Mouse (Mus musculus) layer of hippocampus, adult 11-12 months (tissue): ENCODE data around the gene Atp2b2.

Source experiments
- DNase-seq: peaks from one replicate; pipeline ENCODE4 v3.0.0; 2022; ENCODE audit warnings: low spot score

Gene Atp2b2

GRCm38 (mm10) chr6:114012834-114013233, 29.6 kb downstream of the Atp2b2 start:
- no peak for DNase-seq

DNA sequence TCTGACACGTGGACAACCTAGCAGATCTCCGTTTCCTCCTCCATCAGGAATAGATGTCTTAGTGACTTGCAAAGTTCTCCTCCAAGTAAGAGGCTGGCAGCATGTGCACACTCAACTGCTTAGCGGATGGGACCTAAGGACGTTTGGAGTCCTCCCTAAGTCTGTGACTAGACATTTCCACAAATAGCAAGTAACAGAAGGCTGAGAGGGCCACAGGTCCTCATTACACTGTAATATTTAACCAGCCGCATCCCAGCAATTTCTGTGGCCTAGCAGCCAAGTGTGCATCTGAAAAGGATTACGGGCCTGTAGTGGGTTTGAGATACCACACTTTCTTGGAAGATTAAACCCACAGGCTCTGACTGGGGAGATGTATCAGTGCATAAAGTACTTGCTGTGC, 30.4 kb downstream of the Atp2b2 start:
- DNase-seq = no peak

- no peak for DNase-seq
Observed at GRCm38 (mm10) chr6:114003796-114004195, 38.6 kb downstream of the Atp2b2 start.

DNA sequence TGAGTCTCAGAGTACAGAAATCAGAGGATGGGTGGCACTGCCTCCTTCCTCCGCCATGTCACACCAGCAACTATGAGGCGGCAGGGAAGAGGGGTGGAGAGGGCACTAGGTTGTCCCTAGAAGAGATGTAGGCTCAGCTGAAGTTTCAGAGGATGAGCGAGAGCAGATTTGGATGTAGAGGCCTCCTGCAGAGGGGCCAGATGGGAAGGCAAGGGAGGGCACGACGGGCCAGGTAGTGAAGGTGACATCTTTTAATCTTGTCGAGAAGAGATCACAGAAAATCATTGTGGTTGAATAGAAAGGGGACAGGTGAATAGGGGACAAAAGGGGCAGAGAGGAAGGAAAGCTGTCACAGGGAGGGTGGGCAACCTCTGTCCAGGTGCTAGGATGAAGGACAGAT, 41.5 kb downstream of the Atp2b2 start:
- no peak for DNase-seq

GRCm38 (mm10) chr6:114000304-114000703, 42.1 kb downstream of the Atp2b2 start:
- no peak for DNase-seq

DNA sequence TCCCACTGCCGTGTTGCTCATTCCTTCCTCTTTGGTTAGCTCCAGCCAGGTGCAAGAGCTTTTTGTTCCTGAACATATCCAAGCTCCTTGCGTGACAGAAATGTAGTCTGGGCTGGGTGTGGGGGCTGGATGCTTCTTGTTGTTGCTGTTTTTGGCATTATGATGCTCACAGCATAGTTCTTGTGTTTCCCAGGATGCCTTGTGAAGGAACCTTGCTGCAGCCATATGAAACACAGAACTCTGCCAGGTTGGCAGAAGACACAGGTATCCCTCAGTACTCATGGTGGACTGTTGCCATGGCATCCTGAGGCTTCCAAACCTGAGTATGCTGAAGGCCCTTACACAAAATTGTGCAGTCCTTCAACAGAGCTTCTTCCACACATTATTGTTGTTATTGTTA, 44.0 kb downstream of the Atp2b2 start:
- DNase-seq = no peak

DNA sequence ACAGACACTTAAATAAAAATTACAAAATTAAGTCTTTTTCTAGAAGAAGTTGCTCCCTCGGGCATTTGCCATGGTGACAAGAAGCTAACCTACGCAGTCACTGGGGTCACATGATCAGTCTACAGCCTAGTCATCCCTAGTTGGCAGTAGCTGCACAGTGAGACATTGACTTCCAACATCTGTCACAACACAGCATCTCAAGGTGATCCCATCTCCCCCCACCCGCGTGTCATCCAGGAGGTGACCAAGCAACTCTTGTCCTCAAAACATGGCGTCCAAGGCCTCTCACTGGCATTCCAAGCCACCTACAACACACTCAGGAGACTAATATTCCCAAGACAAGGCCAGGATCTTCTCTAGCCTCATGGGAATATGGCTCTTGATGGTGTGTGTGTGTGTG, 48.2 kb downstream of the Atp2b2 start:
- no peak for DNase-seq

- DNase-seq = no peak
Observed at GRCm38 (mm10) chr6:113992101-113992500, 50.3 kb downstream of the Atp2b2 start.

GRCm38 (mm10) chr6:113991482-113991881, 50.9 kb downstream of the Atp2b2 start:
- peak; percentile 84 for DNase-seq

DNA sequence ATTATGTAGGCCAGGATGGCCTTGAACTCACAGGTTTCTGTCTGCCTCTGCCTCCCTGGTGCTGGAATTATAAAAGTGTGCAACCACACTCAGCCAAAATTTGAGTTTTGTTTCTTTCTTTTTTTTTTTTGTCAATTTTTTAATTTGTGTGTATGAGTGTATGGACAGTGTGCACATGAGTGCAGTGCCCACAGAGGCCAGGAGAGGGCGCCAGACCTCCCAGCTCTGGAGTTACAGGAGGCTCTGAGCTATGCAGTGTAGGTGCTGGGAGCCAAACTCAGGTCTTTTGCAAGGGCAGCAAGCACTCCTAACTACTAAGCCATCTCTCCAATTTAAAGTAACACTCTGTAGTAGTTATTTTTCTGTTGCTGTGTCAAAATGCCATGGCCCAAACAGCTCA, 52.4 kb downstream of the Atp2b2 start:
- DNase-seq = no peak

- DNase-seq = no peak
Observed at GRCm38 (mm10) chr6:113988521-113988920, 53.9 kb downstream of the Atp2b2 start.

DNA sequence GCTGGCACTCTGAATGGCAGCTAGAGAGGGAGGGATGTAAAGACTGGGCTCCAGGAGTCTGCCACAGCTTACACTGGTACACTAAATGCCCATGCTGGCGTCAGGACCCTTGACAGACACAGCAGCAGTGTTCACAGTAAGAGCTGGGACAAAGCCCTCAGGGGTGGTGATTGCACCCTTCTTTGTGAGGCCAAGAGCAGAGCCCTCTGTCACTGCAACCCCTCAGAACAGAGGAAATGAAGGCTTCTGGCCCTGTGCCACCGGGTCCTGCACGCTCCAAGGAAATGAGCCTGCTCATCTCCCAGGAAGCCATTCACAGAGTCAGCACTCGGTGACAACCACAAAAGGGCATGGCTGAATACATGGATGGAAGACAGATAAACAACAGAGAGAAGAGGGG, 55.7 kb downstream of the Atp2b2 start:
- DNase-seq = no peak

GRCm38 (mm10) chr6:113978673-113979072, 63.7 kb downstream of the Atp2b2 start:
- DNase-seq = no peak

GRCm38 (mm10) chr6:113978091-113978650, 64.2 kb downstream of the Atp2b2 start:
- no peak for DNase-seq

DNA sequence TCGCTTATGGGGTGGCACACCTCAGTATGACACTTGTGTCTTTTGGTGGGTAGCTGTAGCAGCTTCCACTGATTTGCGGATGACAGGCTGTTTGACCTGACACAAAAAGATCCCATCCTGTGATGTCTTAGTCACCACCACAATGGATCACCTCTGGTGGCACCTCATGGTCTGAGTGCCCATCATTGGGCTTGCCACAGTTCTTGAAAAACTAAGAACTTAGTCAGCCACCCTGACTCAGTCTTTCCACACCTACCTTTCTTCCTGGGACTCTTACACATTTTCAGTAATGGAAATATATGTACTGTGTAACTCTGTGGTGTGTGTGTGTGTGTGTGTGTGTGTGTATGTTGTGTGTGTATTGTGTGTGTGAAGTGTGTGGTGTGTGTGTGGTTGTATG, 71.5 kb downstream of the Atp2b2 start:
- DNase-seq = no peak

DNA sequence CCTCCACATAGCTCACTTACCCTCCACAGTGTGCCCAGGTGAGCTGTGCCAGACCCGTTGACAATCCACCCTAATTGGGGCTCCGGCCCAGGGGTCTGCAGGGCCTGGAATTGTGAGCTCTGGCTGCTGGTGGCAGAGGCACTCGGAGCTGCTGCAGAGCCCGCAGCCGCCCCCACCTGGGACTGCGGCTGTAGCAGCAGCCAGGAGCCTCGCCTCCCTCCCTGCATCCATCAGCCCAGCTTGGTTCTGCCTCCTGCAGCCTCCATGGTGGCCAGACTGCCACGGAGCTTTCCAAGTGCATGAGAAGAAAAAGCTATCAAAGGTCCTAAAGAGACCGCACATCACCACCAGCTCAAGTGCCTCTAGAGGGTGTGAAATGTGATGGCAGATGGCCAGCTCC, 71.9 kb downstream of the Atp2b2 start:
- DNase-seq = no peak

GRCm38 (mm10) chr6:113969751-113970150, 72.7 kb downstream of the Atp2b2 start:
- DNase-seq = no peak

DNA sequence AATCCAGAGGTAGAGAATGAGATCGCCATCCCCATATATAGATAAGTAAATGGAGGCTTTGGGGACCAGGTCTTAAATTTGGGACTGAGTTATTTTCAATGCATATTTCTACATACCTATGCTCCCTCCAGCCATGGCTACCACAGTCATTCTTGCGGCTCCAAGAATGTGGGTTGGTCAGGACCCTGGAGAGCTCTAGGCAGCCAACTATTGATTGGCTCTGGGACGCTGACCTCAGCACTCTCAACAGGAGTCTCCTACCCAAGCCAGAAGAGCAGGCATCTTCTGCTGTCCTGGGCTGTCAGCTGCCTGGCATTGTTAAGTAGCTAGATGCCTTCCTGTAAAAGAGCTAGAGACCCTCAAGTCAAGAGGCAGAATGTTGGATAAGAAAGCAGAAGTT, 79.6 kb downstream of the Atp2b2 start:
- no peak for DNase-seq

DNA sequence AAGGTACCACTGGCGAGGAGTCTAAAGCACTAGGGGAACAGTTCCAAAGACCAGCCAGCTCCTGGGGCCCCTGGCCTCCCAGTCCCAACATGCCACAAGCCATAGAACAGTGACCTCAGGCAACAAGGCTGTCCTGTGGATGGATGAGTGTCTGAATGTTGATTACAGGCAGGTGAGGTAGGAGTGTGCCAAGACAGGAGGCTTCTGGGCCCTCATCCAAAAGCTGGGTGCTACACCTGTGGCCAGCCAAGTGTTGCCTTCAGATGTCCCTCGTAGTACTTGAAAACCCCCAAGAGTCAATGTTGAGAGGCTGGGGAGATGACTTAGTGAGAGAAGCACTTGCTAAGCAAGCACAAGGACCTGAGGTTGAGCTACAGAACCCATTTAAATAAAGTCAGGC, 80.8 kb downstream of the Atp2b2 start:
- DNase-seq = no peak

GRCm38 (mm10) chr6:113959336-113959735, 83.1 kb downstream of the Atp2b2 start:
- no peak for DNase-seq

DNA sequence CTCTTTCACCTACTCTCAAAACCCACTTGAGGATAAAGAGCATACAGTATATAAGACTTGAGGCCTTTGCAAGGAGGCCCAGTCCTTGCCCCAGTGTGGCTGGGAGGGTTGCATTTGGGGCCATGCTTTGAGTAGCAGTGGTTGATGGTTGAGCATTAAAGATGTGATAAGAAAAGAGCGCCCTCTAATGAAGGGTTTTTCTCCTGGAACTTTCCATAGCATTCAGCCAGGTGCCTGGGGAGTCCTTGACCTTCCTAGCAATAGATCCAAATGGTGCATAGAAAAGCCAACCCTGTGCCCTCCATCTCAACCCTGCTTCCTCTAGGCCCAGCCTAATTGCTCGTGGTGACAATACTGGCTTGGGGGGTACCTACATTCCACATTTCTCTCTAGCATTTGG, 83.7 kb downstream of the Atp2b2 start:
- DNase-seq = no peak

DNA sequence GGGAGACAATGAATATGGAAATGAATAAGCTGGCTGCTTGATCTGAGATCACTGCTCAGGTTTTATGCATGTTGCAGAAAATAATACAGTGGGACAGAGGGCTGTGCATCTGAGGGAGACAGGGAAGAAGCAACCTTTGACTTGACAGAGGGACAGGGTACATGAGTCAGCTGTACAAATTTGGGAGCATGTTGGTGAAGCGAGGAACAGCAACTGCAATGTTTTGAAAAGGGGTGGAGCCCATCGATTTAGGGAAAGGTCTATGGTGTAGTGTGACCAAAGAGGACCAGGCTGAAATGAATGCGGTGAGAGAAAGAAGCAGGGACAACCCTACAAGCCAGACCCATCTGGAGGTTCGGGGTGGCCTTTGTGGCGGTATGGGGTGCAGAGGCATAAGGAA, 84.4 kb downstream of the Atp2b2 start:
- DNase-seq = no peak

DNA sequence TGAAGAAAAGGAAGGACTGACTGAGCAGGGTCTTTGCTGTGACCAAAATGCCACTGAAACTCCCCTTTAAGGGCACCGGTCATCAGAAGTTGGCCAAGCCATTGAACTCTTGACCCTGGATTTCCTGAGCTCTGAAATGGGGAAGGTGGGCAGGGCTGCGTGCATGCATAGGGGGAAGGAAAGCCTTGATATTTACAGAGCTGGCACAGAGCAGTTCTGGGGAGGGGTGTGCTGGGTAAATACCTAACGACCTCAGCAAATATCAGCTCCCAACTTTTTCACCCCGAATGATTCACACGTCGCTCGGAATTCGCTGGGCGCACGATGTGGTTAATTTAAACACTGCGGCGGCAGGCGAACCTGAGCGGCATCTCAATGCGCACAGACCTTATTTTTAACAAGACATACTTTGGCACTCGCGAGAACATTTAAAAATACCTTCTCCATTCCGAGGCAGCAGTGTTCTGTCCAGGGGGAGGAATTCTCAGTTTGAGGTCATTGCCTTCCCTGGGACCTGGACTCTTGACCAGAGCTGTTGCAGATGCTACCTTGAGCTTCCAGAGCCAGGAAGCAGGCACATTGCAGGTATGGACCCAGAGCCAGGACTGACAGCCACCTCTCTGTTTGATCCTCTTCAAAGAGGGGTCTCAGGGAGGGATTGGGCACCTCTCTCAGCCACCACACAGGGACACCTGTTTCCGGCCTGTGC, 85.0 kb downstream of the Atp2b2 start:
- no peak for DNase-seq

DNA sequence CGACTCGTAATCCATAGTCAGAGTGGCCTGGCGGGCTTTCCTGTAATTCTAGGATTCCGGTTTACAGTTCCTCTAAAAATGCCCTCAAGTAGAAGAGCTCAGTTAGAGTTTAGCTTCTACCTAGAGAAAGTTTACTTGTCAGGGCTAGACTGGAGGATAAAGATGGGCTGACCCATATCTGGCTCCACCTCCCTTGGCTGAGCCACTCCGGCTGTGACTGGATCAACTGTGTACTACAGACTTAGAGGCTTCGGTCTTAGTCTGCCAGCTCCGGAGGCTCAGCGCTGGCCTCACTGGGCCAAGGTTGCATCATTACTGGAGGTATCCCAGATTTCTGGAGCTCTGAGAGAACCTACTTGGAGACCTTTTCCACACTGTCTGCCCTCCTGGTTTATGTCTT, 94.9 kb downstream of the Atp2b2 start:
- DNase-seq = no peak
